Mouse (Mus musculus): ENCODE results near the gene Mymk. TPM values are rescaled to one million over a fixed set of nuclear protein-coding genes. Genes with fewer than 3 reads are reported as not detected.

Gene Mymk
- total RNA-seq, 2 experiments from 2014 or later = 0.52 to 1.00 TPM

DNA sequence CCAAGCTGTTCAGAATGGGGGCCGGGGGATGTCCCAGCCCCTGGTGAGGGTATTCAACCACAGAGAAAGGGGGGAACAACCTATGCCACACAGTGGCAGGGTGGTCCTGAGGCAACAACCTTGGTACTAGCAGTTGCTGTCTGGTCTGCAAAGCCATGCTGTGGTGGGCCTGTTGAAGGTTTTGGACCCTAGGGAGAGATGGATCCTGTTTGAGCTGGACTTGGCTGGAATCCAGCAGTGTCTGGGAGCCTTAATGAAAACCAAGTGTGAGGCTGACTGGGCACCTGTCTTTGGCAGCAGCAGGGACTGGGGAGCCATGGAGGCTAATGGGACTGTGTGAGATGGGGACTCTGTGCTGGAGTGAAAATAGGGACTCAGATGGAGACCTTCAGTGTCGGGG, 7.7 kb upstream of the Mymk start:
- DNase-seq (ENCODE audit: low spot score in 2 of 2) = no peak

- DNase-seq (ENCODE audit: low spot score in 2 of 2) = no peak
These were observed 7.2 kb upstream of the Mymk start, which contains the start of gene Adamtsl2 for GRCm38 (mm10) chr2:27079152-27079584. Gene Adamtsl2, plus strand, starts transcription at chr2:27079379.

DNA sequence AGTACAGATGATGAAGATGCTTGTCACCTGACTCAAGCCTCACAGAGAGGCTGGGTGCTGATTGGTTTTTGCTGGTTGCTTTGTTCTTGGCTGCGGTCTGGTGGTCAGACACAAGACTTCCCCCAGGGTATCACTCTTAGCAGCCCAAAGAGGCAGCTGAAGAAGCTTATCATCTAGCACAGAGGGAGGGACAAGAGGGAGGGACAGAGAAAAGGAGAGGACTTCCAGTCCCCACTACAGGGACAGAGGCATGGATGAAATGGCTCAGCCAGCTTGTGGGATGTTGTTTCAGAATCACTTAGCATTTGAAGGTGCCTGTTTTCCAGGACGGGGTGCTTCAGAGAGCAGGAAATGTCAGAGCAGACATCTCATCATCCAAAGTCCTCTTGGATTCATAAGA, 6.3 kb upstream of the Mymk start:
- no peak for DNase-seq (ENCODE audit: low spot score in 2 of 2)

DNA sequence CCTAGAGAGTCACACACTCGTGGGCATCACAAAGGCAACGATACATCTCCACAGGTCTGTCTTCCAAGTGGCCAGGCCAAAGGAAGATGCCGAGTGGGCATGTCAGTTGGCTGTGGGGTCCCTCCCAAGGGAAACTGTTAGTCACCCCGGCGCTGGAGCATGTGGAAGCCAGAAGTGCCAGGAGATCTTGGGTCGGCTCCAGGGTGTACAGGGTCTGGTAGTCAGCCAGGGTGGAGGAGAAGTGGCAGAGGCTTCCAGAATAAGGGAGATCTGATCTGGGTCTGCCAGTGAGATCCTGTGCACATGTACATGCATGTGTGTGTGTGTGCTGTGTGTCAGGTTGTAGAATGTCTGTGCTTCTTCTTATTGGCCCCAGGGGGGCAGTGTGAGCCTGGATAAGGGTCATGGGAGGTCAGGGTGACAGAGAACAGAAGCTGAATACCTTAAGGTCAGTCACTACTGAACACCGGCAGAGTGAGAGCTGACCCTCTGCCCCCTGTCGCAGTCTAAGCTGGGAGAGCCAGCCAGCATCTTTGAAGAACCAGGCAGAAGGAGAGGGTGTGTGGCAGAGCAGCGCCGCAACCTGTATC, 5.8 kb upstream of the Mymk start:
- no peak for DNase-seq (ENCODE audit: low spot score in 2 of 2)

DNA sequence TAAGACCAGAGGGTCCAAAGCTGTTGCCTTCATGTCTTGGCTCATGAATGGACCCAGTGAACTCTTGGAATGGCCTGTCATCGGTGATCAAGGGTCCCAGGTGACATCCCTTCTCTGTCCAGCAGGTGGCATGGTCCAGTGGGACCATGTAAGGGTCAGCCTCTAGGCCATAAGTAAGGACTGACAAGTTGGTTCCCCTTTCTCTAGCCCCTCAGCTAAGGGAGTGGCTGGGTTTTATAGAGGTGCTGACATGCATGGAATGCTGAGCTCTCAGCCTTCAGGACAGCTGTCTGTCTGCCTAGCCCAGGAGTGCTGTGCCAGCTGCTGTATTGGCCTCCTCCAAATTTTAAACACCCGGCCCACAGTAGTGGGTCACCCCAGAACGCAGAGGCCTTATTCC, 3.5 kb upstream of the Mymk start:
- no peak for DNase-seq (ENCODE audit: low spot score in 2 of 2)

- no peak for DNase-seq (ENCODE audit: low spot score in 2 of 2)
These were observed 2.8 kb upstream of the Mymk start for GRCm38 (mm10) chr2:27074804-27075203.

DNA sequence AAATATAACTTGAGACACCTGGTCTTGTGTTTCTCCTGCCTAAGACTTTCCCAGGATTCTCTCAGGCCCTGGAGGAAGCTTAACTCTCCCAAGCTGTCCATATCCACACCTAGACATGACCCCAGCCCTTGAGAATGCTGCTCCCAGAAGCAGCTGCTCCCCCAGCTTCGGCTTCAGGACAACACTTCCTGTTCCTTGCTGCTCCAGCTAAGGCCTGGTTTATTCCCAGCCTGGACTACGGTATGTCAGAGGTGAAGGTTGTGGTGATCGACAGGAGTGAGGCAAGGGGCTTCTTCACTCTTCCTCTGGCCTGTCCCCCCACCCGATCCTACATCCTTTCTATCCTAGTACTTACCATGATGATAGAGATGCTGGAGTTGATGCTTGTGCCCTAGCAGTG, 1.4 kb upstream of the Mymk start:
- DNase-seq (ENCODE audit: low spot score in 2 of 2) = no peak

- peak; percentile 82 to 86 for DNase-seq (ENCODE audit: low spot score in 2 of 2)
These were observed 842 bp downstream of the Mymk start for GRCm38 (mm10) chr2:27071137-27071536.

GRCm38 (mm10) chr2:27070247-27070813, 1.6 kb downstream of the Mymk start:
- DNase-seq (ENCODE audit: low spot score in 2 of 2) = peak in 1 of 2 experiments; percentile 34

GRCm38 (mm10) chr2:27069646-27070045, 2.3 kb downstream of the Mymk start:
- DNase-seq (ENCODE audit: low spot score in 2 of 2) = no peak

GRCm38 (mm10) chr2:27067996-27068395, 4.0 kb downstream of the Mymk start:
- DNase-seq (ENCODE audit: low spot score in 2 of 2) = no peak

DNA sequence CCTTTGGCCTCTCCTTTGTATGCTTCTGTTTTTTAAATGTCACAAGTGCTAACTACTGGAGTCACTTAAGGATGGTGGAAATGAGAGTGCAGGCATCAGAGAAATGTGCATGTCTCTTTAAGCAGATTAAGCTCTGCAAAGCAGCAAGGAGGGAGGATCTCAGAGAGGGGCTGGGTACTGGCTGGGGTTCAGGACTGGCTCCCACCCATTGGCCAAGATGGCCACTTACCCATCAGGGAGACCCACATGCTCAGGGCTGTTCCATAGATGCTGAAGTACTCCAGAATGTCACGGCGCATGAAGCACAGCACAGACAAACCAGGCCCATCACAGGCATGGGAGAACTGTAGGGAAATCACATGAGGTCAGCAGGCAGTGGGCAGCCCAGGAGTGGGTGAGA, 4.9 kb downstream of the Mymk start:
- no peak for DNase-seq (ENCODE audit: low spot score in 2 of 2)

DNA sequence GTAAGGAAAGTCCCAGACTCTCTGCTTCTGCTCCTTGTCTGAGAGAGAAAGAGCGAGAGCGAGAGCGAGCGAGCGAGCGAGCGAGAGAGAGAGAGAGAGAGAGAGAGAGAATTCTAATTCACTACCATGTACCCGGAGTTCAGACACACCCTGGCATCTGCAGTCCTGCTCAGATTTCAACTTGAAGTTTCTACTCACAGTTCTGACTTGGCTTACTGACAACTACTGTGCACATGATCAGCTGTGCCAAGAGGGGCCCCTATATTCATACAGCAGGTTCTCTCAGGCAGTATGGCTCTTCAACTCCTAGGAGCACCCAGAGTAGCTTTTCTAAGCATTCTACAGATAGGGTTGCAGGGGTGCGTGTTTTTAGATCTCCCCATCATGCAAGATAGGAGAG, 12.8 kb downstream of the Mymk start:
- no peak for DNase-seq (ENCODE audit: low spot score in 2 of 2)

- DNase-seq (ENCODE audit: low spot score in 2 of 2) = no peak
These were observed 13.2 kb downstream of the Mymk start for GRCm38 (mm10) chr2:27058751-27059150.

DNA sequence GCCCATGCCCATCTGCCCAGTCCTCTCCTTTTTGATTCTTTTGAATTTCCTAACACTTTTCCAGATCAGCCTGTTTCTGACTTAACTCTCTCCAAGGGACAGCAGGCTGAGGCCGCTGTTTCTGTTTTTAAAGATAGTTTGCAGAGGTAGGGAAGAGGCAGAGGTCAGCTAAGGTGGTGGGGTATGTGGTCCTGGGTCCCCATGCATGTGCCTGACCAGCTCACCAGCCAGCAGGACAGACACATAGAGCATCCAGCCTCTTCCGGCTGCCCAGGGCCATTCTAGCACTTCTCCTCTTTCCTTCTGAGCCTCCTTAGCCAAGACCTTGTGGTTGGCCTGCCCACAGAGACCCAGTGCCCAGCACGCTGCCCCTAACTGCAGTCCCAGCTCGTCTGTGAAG, 13.7 kb downstream of the Mymk start:
- no peak for DNase-seq (ENCODE audit: low spot score in 2 of 2)

DNA sequence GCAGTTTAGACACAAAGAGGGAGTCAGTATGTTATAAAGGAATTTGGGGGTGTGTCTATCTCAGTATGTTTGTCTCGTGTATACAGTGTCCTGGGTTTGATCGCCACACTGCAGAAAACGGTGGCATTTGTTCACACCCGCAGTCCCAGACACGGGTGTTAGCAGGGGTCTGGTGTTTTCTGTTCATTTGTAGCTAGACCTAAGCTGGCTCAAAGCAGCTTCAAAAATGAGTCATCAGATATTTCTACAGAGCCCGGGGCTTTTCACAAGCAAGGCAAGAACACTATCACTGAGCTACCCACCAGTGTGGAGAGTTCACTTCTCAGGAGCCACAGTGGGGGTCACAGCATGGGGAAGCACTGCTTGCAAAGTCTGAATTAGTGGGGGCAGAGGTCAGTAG, 22.6 kb downstream of the Mymk start:
- DNase-seq (ENCODE audit: low spot score in 2 of 2) = no peak

DNA sequence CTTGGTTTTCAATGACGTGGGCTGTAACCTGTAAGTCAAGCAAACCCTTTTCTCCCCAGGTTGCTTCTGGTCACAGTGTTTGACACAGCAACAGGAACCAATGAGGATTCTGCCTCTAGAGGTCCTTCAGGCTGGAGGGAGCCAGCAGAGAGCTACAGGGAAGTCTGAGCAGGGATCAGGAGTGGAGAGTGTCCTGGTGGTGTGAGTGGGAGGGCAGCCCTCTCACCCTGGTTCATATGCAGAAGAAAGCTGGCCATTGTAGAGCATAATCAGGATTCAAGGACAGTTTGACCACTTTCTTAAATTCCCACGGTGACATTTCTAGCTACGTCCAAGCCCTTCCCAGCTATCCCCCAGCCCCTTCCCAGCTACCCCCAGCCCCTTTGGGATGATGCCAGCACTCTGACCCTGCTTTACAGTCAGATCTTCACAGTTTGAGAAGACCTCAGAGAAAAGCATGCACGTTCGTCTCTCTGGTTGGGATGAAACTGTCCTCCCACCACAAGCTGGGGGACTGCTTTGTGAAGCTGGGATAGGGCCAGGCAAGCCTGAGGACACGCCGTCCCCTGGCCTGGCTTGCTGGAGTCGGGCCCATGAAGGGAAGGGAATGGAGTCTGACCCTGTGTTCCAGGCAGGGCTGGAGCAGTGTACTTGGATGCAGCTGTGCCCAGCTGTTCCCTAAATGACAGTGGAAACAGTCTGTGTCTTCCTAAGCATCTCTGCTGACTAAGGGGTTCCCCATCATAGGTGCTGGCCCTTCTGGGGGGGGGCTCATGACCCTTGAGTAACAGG, 25.8 kb downstream of the Mymk start:
- no peak for DNase-seq (ENCODE audit: low spot score in 2 of 2)

DNA sequence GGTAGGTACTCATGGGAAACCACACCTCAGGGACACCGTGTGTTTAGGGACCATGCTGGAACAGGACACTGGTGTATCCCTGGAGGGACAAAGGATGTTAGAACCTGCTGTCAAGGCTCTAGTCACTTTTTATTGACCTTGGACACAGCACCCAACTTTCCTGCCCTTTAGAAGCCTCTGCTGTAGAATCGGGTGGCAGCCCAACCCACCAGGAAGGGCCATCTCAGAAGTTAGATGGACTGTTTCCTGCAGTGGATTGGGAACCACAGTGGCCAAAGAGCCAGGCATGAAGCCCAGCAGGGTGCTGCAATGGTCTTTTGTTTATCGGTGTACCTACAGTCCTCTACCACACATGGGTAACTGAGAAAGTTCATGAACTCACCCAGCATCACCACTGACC, 27.3 kb downstream of the Mymk start:
- DNase-seq (ENCODE audit: low spot score in 2 of 2) = no peak

DNA sequence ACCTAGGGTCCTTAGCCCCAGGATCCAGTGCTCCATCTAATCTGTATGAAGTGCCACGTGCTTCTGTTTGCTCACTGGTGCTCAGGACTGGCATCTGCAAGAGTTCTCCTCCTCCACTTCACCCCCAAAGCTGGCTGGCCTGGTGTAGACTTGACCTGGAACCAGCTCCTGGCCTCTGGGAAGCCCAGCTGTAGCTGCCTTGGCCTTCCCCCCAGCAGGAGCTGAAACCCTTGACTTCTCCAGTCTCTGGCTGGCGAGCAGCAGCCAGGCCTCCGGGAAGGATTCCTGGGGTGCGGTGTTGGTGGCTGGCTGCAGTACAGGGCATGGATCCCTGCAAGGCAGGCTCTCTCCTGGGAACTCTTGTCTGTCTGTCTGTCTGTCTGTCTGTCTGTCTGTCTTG, 27.8 kb downstream of the Mymk start:
- DNase-seq (ENCODE audit: low spot score in 2 of 2) = no peak

- peak; percentile 89 to 96 for DNase-seq (ENCODE audit: low spot score in 2 of 2)
These were observed 28.5 kb downstream of the Mymk start for GRCm38 (mm10) chr2:27043461-27043860.

DNA sequence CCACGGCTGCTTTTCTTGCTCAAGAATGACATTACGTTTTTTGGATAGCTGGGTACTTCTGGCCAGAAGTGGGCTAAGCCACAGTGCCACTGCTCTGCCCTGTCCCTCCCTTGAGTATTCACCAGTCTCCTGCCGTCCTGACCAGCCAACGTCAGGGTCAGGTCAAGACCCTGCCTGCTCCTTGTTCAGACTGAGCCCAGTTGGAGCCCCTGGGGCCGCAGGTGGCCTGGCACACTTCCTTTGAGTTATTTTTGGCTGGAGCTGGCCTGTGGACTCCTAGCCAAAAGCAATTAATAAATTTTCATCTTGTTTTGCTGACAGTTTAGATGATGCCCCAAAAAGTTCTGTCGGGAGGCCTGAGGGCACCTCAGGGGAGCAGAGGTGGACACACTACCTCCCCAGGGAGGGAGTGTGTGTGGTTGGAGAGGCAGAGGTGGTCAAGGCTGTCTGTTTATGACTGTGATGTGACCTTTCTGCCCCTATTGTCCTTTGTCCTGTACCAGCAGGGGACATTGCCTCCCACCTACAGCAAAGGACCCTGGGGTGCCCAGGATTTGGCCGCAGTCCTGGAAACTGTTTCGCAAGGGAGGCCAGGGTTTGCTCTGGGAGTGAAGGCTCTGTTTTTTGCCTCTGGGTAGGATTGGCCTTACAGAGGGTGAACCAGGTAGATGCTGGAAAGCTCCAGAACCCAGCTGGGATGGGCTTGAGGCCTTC, 29.7 kb downstream of the Mymk start:
- DNase-seq (ENCODE audit: low spot score in 2 of 2) = no peak

DNA sequence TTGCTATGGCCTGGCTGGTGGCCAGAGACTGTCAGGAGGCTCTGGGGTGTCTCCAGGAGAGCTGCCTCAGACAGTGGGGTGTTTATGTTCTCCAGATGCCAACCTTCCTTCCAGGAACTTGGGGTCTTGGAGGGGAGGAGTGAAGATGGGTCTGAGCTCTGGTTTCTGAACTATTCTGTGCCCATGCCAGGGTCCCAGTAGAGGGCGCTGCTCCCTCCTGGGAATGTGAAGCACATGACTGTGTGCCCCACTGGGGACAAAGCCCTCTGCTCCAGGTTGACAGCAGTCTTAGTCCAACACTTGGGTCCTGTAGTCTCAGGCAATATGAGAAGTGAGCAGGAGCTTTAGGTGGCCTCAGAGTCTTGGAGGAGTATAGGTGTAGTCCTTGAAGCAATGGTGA, 32.7 kb downstream of the Mymk start:
- DNase-seq (ENCODE audit: low spot score in 2 of 2) = no peak

All from left cerebral cortex, adult 18-20 months (tissue).